Mouse (Mus musculus) natural killer cell, adult 2 months (primary cell): ENCODE data around the gene Lgals4.

ENCODE experiments used
- DNase-seq, 2 experiments: peaks; one replicate each; pipeline ENCODE4 v3.0.0; 2022; ENCODE audit warnings: low spot score in 2 of 2

Gene Lgals4

DNA sequence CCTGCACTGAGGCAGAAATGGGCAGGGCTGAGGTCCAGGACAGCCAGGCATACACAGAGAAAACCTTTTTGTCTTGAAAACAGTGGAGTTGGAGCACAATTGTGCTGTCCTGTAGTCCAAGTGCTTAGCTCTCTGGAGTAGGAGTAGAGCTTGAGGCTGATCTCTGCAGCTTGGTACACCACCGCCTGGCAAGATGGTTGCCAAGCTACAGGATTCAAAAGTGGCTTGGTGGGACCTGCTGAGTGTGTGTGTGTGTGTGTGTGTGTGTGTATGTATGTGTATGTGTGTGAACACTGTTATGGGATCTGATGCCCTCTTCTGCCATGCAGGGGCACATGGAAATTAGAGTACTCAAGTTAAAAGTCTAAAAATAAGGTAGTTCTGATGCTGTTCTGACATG is 11.1 kb upstream of the Lgals4 start:
- DNase-seq, result no peak

DNA sequence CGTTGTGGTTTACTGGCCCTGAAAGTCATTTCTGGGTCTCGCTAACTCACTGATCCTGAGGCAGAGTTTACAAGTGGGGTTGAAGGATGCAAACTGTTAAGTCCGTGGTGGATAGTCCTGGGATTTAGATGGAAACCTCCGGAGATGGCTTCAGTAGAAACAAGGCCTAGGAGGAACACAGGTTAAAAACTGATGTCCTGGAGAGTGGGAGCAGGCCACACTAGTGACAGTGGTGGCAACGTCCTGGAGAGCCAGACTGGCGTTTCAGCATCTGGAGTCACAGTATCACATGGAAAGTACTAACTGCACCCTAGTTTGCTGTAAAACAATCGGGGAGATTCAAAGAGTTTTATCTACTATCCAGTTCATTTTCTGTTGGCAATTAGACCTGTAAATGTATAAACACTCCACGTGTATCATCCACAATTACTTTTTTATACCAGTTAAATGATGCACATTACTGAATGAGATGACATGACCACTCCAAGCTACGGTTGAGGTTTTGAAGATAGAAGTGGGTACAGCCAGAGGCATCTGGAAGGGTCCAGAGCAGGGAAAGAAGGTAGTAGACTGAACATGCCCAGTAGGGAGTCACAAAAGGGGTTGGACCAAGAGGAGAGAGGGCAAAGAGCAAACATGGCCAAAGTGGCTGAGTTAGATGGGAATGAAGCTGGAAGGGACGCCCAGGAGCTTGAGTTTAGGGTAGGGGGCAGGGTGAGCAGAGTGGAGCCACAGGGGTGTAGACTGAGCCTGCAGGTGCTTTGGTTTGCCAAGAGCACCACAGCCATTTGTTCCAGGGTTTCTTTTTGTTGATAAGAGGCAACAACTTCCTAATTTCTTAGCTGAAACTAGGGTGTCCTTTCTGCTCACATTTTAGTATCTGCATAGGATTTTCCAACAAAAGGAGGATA is 10.4 kb upstream of the Lgals4 start:
- DNase-seq, result no peak

DNA sequence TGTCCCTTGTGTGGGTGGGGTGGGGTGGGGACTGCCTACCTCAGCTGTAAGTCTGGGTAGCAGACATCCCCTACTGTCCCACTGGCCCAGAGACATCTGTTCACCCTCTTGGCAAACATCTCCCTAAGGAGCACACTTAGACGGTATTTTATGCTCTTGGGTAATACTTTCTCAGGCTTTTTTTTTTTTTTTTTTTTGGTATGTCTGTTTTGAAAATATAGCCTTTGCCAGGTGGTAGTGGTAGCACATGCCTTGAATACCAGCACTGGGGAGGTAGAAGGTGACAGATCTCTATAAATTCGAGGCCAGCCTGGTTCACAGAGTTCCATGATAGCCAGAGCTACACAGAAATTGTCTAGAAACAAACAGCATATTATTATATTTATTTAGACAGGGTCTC is 9.7 kb upstream of the Lgals4 start:
- no peak for DNase-seq

DNA sequence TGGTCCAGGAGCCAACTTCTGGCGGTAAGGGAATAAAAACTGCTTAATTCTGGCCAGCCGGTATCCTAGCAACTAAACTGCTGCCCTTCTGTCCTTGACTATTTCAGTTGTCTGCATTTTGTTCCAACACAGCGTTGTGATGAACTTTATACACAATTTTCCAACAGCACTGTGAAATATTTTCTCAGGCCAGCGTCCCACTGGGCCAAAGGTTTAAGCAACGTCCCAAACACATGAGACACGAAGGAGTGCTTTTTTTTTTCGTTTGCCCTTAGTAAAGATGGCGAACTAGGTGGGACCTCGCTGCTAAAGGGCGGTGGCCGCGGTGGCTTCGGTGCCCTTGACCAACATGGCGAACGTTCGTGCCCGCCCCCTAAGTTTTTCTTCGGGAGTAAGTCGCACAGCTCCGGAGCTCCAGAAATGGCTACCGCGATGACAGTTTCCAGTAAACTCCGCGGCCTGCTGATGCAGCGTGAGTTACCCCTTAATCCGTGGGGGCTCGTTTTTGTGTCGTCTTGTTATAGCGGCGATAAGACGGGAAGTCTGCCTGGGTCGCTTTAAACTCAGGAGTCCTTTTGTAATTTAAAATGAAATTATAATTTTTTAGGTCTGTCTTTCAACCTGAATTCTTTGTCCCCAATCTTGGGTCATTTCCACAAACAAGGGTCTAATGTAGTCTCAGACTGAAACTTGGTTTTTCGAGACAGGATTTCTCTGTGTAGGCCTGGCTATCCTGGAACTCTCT is 8.5 kb upstream of the Lgals4 start, which contains the start of gene Ech1:
Gene Ech1, plus strand, starts transcription at position 277 of the 745 bp plus-strand sequence.
- DNase-seq, result peak; percentile 76 to 84

DNA sequence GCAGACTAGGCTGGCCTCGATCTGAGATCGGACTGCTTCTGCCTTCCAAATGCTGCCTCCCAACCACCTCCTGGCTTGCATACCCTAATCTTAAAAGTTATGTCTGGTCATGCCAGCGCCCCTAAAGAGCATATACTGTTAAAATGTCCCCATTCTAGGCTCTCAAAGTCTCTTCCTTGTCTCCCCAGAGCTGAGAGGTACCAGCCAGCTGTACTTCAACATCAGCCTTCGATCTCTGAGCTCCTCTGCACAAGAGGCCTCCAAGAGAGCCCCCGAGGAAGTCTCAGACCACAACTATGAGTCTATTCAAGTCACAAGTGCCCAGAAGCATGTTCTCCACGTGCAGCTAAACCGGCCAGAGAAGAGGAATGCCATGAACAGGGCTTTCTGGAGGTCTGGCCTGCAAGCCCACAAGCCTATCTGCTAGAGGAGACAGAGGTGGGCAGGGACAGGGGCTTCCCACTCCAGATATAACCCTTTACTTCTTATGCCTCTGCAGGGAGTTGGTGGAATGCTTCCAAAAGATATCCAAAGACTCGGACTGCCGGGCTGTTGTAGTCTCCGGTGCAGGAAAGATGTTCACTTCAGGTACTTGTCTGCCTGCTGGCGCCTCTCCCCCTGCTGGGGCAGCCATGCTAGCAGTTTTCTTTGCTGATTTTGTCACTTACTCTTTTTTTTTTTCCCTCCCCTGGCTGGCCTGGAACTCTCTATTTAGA is 7.8 kb upstream of the Lgals4 start:
- DNase-seq, result no peak

DNA sequence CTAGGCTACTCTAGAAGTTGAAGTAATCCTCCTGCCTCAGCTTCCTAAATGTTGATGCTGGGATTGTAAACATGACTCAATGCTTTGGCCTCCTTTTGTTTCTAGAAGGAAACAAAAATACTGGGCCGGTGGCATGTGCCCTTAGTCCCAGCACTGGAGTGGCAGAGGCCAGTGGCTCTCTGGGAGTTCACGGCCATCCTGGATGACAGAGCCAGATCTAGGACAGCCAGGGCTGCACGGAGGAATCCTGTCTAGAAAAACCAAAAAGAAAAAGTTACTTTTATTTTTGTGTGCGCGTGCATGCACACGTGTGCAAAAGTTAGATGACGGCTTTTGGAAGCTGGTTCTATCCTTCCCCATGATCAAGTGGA is 7.3 kb upstream of the Lgals4 start:
- DNase-seq, result no peak

DNA sequence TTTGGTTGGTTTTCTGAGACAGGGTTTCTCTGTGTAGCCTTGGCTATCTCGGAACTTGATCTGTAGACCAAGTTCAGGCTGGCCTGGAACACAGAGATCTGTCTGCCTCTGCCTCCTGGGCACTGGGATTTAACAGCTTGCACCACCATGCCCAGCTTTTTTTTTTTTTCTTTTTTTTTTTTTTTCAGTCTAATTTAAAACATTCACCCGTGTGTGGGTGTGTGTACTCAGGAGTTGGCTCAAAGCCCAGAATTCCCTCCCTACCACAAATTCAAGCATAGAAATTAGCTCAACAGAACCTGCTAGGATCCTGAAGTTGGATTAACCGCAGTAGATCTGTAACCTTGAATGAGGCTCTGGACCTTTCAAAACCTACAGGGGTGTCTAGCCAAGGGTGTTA is 6.3 kb upstream of the Lgals4 start:
- no peak for DNase-seq

DNA sequence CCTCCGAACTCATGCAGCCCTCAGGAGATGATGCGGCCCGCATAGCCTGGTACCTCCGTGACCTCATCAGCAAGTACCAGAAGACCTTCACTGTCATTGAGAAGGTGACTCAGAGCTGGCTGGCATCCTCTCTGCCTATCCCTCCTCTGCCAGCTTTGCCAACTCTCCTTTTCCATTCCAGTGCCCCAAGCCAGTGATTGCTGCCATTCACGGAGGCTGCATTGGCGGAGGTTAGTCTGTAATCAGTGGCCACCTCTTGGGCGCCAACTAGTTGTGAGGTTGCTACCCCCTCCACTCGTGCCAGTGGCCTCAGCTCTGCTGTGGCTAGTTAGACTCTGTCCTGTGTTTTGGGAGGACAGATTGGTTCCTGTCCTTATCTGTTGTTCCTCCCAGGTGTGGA is 3.8 kb upstream of the Lgals4 start:
- no peak for DNase-seq

DNA sequence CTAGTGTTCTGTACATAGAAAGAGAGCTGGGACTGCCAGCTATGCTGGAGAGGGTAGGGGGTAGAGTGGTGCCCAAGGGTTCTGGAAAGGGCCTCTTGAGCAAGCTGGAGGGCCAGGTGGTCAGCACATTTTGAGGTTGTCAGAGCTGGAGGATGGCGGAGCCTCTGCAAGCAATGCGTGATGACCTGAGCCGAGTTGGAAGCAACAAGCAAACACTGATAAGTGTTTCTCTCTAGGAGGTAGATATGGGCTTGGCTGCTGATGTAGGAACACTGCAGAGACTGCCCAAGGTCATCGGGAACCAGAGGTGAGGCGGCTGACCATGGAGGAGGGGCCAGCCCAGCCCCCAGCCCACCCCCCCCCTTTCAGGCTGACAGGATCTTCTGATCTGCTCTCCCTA is 2.7 kb upstream of the Lgals4 start:
- DNase-seq, result no peak

DNA sequence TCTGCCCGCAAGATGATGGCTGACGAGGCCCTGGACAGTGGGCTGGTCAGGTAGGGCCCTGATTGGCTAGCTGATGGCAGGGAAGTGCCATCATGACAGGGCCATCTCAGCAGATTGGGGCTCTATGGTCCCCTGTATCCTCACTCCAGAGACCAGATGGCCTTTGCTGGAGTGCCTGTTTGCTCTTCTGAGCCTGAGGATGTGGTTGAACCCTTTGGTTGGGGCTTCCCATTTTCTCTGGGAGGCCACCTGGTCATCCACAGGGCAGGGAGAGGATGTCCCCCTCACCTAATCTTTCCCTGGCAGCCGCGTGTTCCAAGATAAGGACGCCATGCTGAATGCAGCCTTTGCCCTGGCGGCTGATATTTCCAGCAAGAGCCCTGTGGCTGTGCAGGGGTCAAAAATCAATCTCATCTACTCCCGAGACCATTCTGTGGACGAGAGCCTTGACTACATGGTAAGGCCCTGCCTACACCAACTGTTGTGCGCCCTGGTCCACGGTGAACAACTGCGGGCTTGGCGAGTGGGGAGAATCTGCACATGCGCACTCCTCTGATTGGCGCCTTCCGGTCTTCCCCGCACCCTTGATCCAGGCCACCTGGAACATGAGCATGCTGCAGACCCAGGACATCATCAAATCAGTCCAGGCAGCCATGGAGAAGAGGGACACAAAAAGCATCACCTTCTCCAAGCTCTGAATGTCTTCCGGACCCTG is 2.1 kb upstream of the Lgals4 start:
- DNase-seq, result no peak

DNA sequence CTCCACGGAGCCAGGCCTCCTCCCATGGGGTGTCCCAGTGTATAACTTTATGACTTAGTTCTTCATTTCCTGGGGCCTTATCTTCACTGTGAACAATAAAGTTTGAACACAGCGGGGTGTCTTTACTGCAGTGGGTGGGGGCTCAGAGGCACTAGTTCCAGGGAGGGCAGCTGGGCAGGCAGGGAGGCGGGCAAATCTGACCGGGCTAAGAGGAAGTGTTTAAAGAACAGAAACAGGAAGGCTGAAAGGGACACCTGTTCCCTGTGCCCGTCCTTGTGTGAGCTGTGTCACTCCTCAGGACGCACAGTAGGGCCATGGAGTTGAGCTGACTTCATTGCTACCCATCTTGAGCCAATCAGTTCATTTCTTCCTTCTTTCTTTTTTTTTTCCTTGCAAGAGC is 1.5 kb upstream of the Lgals4 start:
- DNase-seq, result no peak

DNA sequence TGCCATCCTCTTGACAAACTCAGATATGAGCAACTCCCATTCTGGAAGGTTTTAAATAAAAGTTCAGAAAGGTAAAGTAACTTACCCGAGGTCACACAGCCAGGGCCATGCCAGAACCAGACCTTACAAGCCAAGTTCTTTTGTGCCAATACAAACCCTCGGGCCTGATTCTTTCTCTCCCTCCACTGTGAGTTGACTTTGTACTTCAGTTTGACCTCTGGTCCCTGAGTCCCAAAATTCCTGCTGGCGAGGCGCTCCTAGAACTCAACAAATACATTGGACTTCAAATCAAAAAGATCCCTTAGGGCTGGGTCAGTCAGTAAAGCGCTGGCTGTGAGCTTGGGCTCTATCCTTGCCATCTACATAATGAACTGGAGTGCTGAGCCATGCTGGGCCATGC is 3.3 kb downstream of the Lgals4 start:
- no peak for DNase-seq

DNA sequence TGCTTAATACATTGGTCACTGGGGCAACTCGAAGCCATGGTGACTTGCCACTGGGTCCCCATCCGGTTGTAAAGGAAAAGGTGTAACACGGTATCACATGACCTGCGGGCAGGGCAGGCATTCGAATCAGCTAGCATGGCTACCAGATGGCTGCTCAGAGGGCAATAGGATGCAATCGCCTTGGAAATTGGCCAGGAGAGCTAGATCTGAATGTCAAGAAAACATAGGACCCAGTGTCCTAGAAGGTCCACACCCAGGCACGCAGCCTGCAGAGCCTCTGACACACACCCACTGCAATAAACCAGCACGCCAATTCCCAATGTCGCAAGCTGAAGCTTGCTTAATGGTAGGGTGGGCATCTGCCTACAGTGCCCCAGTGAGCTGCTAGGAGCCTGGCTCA is 4.7 kb downstream of the Lgals4 start:
- DNase-seq, result no peak

DNA sequence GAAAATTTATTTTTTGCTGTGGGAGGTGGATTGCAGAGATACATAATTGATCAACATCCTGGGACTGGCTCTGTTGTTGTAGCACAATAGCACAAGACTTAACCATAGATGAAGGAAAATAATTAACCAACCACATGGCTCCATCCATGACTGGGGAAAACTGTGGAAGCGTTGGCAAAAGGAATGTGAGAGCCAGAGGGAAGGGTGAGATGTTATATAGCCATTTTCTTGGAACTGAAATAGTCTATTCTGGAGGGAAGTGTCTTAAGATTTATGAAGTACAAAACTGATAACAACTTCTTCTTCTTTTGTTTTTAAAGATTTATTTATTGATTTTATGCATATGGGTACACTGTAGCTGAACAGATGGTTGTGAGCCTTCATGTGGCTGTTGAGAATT is 13.6 kb downstream of the Lgals4 start:
- no peak for DNase-seq

DNA sequence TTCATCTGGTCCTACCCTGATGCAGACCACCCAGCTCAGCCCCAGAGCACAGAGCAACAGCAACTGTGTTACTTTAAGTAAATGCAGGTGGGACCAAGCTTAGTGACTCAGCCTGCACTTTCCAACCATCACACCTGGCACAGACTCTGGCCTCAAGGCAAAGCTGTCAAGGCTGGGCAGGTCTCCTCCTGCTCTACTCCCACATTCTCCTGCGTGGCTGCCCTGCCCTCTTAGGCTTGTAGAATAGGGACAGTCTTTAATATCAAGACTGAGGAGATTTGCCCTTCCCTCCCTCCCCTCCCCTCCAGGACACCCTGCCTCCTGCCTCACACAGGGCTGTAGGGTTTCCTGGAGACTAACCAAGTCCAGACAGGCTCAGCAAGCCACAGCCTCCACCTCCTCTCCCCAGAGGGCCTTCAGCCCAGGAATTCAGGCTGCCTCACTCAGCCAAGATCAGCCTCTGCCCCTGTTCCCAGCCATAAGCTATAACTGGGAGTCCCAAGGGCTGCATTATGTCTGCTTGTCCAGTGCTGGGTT is 16.1 kb downstream of the Lgals4 start:
- DNase-seq, result no peak

DNA sequence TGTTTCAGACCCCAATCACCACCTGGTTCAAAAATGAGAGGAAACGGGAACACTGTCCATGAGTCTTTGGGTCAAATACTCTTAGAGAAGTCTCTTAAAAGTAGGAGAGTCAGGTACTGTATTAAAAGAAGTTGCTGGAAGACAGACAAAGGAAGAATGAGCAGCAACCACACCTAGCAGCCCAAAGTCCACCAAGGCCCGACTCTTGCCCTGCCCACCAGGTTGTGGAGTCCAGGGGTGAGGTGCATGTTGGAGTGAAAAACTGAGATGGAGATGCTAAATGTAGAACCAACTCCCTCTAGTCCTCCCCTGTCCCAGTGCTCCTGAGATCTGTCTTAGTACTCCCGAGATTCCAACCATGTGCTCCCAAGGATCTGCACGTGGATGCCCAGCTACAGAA is 17.0 kb downstream of the Lgals4 start:
- DNase-seq, result no peak

DNA sequence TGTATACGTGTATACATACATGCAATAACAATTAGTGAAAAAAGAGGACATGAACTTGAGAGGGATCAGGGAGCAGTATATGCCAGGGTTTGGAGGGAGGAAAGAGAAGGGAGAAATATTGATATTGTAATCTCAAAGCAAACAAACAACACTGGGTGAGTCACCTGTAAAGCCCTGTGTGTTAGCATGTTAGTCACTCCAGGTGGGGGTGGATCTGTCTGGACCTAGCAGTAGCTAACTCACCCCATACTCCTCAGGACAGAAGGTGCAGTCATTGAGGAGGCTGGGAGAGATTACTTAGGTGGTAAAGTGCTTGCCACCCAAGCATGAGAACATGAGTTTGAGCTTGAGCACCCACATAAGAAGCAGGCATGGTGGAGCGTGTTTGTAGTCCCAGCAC is 26.3 kb downstream of the Lgals4 start:
- no peak for DNase-seq

DNA sequence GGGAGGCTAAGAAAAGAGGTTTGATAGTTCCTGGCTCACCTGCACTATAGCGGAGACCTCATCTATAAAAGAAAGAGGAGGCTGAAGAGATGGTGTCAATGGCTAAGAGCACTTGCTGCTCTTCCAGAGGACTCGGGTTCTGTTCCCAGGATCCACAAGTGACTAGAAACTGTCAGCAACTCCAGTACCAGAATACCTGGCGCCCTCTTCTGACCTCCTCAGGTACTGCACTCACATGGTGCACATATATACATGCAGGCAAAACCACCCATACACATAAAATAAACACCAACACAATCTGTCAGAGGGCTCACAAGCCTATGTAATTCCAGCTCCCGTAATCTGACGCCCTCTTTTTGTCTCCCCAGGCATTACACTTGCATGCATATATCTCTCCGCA is 27.2 kb downstream of the Lgals4 start:
- no peak for DNase-seq

DNA sequence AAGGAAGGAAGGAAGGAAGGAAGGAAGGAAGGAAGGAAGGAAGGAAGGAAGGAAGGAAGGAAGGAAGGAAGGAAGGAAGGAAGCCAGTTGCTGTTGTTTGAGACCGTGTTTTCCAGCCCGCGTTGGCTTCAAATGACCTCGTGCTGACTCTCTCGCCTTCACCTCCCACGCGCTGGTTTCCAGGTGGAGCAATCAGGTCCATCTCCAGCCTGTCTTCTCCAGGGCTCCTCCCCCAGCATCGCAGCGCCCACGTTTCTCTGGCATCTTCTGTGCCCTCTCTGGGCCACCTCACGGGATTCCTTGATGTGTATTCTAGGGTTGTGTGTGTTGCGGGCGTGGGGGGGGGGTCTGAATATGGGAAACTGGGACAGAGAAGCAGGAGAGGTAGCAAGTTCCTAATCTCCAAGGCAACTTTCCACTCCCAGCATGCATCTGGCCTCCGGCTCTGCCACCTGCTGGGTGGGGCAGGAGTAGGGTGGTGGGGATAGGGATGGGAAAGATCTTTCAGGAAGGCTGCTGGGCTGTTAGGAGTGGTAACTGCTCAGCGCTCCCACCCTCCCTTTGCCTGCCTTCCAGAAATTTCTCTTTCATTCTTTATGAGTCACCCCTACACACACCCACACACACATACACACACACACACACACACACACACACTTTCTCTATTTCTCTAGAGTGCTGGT is 29.3 kb downstream of the Lgals4 start:
- no peak for DNase-seq

DNA sequence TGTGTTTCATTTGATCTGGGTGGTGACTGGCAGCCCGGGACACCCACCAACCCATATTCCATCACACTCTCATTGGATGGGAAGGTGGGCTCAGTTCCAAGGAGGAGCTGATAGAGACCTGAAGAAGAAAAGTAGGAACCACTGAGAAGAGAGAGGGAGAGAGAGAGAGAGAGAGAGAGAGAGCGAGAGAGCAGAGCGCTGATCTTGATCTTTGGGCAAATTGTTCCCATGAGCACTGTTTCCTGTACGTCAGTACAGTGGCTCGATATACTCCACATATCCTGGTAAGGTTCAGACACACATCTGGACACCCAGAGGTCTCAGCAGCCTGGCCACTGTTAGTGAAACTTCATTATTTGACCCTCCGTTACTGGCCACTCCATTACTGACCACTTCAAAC is 29.9 kb downstream of the Lgals4 start, which contains the start of gene Lgals7:
Gene Lgals7, plus strand, starts transcription at position 314 of the 400 bp plus-strand sequence.
- DNase-seq, result no peak

DNA sequence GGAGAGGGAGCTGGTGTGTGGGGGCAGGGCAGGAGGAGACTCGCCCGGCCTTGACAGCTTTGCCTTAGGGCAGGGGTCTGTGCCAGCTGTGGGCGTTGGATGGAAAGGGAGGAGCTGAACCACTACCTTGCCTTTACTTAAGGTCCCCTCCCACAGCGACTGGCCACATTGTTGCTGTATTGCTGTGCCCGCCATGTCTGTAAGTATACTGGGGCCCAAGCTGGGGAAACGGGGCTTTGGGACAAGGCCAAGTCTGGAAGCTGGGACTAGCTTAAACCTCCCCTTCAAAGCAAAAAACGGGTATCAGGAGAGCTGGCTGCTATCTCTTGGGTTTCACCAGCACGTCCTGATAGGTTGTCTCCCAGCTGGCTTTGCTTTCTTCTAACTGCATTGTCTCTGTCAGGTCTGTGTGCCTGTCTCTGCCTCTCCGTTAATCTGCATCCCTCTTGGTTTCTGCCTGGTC is 30.7 kb downstream of the Lgals4 start:
- no peak for DNase-seq
